Mouse (Mus musculus) kidney, embryonic 15.5 days (tissue): ENCODE data around the gene Gucy2g. TPM values are rescaled to one million over a fixed set of nuclear protein-coding genes. Genes with fewer than 3 reads are reported as not detected.
"Not testable (repeated sequence)": the region's sequence is repeated elsewhere in the genome, so short reads cannot be mapped to it uniquely, and the experiment has no call there.

Experiments
- ATAC-seq: fragments of 200-750 bp; cut with Nextera tagmentation; replicated peaks from 2 replicates; pipeline ENCODE4 v1.8.0; 2017; ENCODE audit warnings: moderate TSS enrichment; ENCODE audit not compliant: low FRiP score
- H3K27ac ChIP-seq: fragments of 300-500 bp; sonication (generic); 2 replicates; pipeline ENCODE4 v1.5.1; 2015; ENCODE audit warnings: mild to moderate bottlenecking, inconsistent platforms
- H3K27me3 ChIP-seq: fragments of 300-500 bp; sonication (generic); 2 replicates; pipeline ENCODE4 v1.6.1; 2015; ENCODE audit warnings: inconsistent platforms
- H3K36me3 ChIP-seq: fragments of 300-500 bp; sonication (generic); 2 replicates; pipeline ENCODE4 v1.6.1; 2015; ENCODE audit warnings: inconsistent platforms
- H3K4me1 ChIP-seq: fragments of 300-500 bp; sonication (generic); 2 replicates; pipeline ENCODE4 v1.6.1; 2015; ENCODE audit warnings: inconsistent platforms
- H3K4me2 ChIP-seq: fragments of 300-500 bp; sonication (generic); 2 replicates; pipeline ENCODE4 v1.6.1; 2015; ENCODE audit warnings: moderate library complexity, mild to moderate bottlenecking, inconsistent platforms
- H3K4me3 ChIP-seq: fragments of 300-500 bp; sonication (generic); replicated peaks from 2 replicates; pipeline ENCODE4 v1.5.1; 2015; ENCODE audit warnings: mild to moderate bottlenecking, inconsistent platforms
- H3K9ac ChIP-seq: fragments of 300-500 bp; sonication (generic); 2 replicates; pipeline ENCODE4 v1.6.1; 2015; ENCODE audit warnings: mild to moderate bottlenecking, inconsistent platforms
- H3K9me3 ChIP-seq: fragments of 300-500 bp; sonication (generic); replicated peaks from 2 replicates; pipeline ENCODE4 v1.6.1; 2016; ENCODE audit warnings: inconsistent platforms
- WGBS: fragments of 180-500 bp; shearing (Covaris S2); methylation state at CpG from one replicate; pipeline ENCODE4 v1.1.7; 2015; ENCODE audit warnings: mixed read lengths; 5-methylcytosine and 5-hydroxymethylcytosine counted together
- microRNA-seq: library from miRNA; unstranded; fragments of <30 nt; microRNA quantifications from one replicate; pipeline ENCODE4, GENCODE M21; 2016
- polyA plus RNA-seq: library from polyadenylated mRNA; unstranded; fragments of >200 nt; fragmentation: Nextera tagmentation; extraction: Ambion mirVana; gene quantifications from 2 replicates; pipeline ENCODE4 v1.2.1, GENCODE M21; 2015

The Gucy2g gene
- polyA plus RNA-seq, 1 experiment from 2014 or later, result 0.04 TPM

DNA sequence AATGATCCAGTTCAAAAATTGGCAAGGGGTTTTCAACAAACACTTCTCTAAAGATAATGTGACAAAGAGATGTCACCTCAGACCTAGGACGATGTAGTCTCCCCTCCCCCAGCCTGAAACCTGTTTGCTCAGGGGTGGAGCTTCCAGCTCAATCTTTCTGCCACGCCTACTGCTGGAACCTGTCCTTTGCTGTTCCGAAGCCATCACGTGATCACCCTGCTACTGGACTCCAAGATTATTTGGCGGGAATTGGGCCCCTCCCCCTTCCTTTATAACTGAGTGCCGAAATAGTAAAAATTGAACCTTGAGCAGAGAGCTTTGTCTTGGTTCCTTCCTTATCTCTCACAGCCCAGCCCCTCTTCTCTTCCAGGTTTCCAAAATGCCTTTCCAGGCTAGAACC, 88.8 kb downstream of the Gucy2g start:
- H3K36me3 ChIP-seq, H3K4me2 ChIP-seq, H3K27me3 ChIP-seq, H3K4me3 ChIP-seq, H3K9ac ChIP-seq, H3K9me3 ChIP-seq, H3K4me1 ChIP-seq, ATAC-seq, H3K27ac ChIP-seq: not testable (repeated sequence)
- WGBS, result 72% methylated on average over 6 of the region's 6 CpGs

DNA sequence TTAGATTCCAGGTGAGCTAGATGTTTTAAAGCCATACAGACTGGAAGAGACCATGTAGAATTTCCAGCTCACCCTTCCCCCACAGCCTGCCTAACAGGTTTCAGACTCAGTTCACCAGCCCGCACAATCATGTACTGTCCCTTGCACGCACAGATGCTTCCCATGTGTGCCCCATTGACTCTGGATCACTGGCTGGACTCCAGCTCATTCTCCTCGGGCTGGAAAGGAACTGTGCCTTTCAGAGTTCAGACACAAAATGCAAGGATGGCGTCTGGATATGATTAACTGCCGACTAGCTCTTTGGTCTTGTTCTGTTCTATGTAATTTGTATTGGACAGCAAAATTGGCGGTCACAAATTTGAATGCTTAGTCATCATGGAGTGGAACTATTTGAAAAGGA, 91.4 kb downstream of the Gucy2g start:
- Histone ChIP-seq H3K4me1 (peaks cover 6% of the 10 kb centered on the region), H3K36me3 (no peaks in the 10 kb centered on the region), H3K27ac (no peak overlapping the region), H3K4me3 (no peak overlapping the region), H3K9me3 (no peaks in the 10 kb centered on the region), H3K9ac (no peak overlapping the region), H3K4me2 (no peak overlapping the region), H3K27me3 (no peaks in the 10 kb centered on the region)
- 75% methylated on average over 6 of the region's 6 CpGs for WGBS
- ATAC-seq, result no peak

DNA sequence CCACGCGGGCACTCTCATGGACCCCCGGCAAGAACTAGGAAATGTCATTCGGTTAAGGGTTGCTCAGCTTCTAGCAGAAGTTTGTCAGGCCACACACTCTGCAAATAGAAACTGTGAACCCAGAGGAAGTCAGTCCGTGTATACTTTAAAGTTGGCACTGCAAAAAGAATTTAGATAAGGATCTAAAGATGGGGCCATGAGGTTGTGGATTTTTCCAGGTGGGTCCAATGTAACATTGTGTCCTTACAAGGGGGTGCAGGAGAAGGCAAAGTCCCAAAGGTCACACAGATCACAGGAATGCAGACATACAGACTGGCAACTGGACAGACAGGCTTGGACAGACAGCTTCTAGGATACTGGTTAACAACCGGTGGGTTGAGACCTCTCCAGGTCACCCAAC, 92.9 kb downstream of the Gucy2g start:
- ATAC-seq, result no peak
- no peaks in the 10 kb centered on the region for H3K36me3 ChIP-seq
- H3K27me3 ChIP-seq, result no peaks in the 10 kb centered on the region
- H3K9ac ChIP-seq, result no peak overlapping the region
- H3K4me2 ChIP-seq, result no peak overlapping the region
- H3K4me1 ChIP-seq, result peaks cover 15% of the 10 kb centered on the region
- no peak overlapping the region for H3K27ac ChIP-seq
- H3K9me3 ChIP-seq, result no peaks in the 10 kb centered on the region
- WGBS, result 74% methylated on average over 6 of the region's 6 CpGs
- no peak overlapping the region for H3K4me3 ChIP-seq

Small RNAs within 50 kb of the gene (microRNA-seq; reads per million reads assigned to microRNA genes)
- gene Mir6715, result not detected

Other genes starting within 250 kb of the Gucy2g start
- 18.1 and 19.0 TPM in 2 replicates for gene Gpam, start 114.0 kb downstream of the Gucy2g start, polyA plus RNA-seq
- gene Tectb, start 60.5 kb downstream of the Gucy2g start, polyA plus RNA-seq, result not detected in 2 replicates
- gene Acsl5, start 10.7 kb upstream of the Gucy2g start, polyA plus RNA-seq, result 50.3 and 51.2 TPM in 2 replicates
- 98.6 and 99.7 TPM in 2 replicates for gene Zdhhc6, start 74.8 kb upstream of the Gucy2g start, polyA plus RNA-seq
- gene Vti1a, start 75.1 kb upstream of the Gucy2g start, polyA plus RNA-seq, result 28.7 and 30.6 TPM in 2 replicates